Mouse (Mus musculus) midbrain, postnatal 0 days (tissue): ENCODE data around the gene Phf20. TPM values are rescaled to one million over a fixed set of nuclear protein-coding genes. Genes with fewer than 3 reads are reported as not detected.

ENCODE experiments used
- ATAC-seq: fragments of 200-750 bp; cut with Nextera tagmentation; 2 replicates; pipeline ENCODE4 v1.8.0; 2017; ENCODE audit warnings: moderate number of reproducible peaks, mild to moderate bottlenecking, moderate TSS enrichment, moderate library complexity; ENCODE audit not compliant: low FRiP score
- DNase-seq: peaks from one replicate; pipeline ENCODE4 v3.0.0-alpha.2; 2015; ENCODE audit warnings: low spot score
- H3K27ac ChIP-seq: fragments of 300-500 bp; sonication (generic); 2 replicates; pipeline ENCODE4 v1.5.1; 2014; ENCODE audit warnings: low read depth, mild to moderate bottlenecking, low read length, mixed read lengths
- H3K27me3 ChIP-seq: fragments of 300-500 bp; sonication (generic); 2 replicates; pipeline ENCODE4 v1.6.1; 2014; ENCODE audit warnings: low read length, control low read depth, mixed read lengths; ENCODE audit not compliant: insufficient read depth
- H3K36me3 ChIP-seq: fragments of 300-500 bp; sonication (generic); 2 replicates; pipeline ENCODE4 v1.6.1; 2014; ENCODE audit warnings: low read length, control low read depth, mixed read lengths; ENCODE audit not compliant: insufficient read depth
- H3K4me1 ChIP-seq: fragments of 300-500 bp; sonication (generic); 2 replicates; pipeline ENCODE4 v1.6.1; 2014; ENCODE audit warnings: mild to moderate bottlenecking, control low read depth, antibody characterized with exemption, low read length, mixed read lengths; ENCODE audit not compliant: insufficient read depth
- H3K4me2 ChIP-seq: fragments of 300-500 bp; sonication (generic); 2 replicates; pipeline ENCODE4 v1.6.1; 2014; ENCODE audit warnings: low read depth, mild to moderate bottlenecking, low read length, mixed read lengths; ENCODE audit not compliant: poor library complexity, severe bottlenecking
- H3K4me3 ChIP-seq: fragments of 300-500 bp; sonication (generic); 2 replicates; pipeline ENCODE4 v1.5.1; 2014; ENCODE audit warnings: low read depth, mild to moderate bottlenecking, low read length, moderate library complexity
- H3K9ac ChIP-seq: fragments of 300-500 bp; sonication (generic); replicated peaks from 2 replicates; pipeline ENCODE4 v1.6.1; 2014; ENCODE audit warnings: mild to moderate bottlenecking, low read length, moderate library complexity, mixed read lengths; ENCODE audit not compliant: poor library complexity, severe bottlenecking
- H3K9me3 ChIP-seq: fragments of 300-500 bp; sonication (generic); 2 replicates; pipeline ENCODE4 v1.6.1; 2016; ENCODE audit warnings: low read length, control low read depth
- CTCF ChIP-seq: IDR thresholded peaks from 2 replicates; pipeline ENCODE4 v1.5.1; 2016; ENCODE audit warnings: antibody characterized with exemption, mild to moderate bottlenecking
- WGBS: fragments of 180-500 bp; shearing (Covaris S2); extraction: QIAGEN DNeasy Blood & Tissue Kit; methylation state at CpG from one replicate; pipeline ENCODE4 v1.1.7; 2014; 5-methylcytosine and 5-hydroxymethylcytosine counted together
- polyA plus RNA-seq: library from polyadenylated mRNA; unstranded; fragments of >200 nt; fragmentation: Nextera tagmentation; extraction: Ambion mirVana; gene quantifications from 2 replicates; pipeline ENCODE4 v1.2.1, GENCODE M21; 2015
- total RNA-seq: library from RNA; depleted of rRNA; stranded (reverse); fragments of >200 nt; gene quantifications from 2 replicates; pipeline ENCODE4 v1.2.3, GENCODE M21; 2014

The Phf20 gene
- total and polyA plus RNA-seq, 2 experiments from 2014 or later = 27.6 to 116 TPM

DNA sequence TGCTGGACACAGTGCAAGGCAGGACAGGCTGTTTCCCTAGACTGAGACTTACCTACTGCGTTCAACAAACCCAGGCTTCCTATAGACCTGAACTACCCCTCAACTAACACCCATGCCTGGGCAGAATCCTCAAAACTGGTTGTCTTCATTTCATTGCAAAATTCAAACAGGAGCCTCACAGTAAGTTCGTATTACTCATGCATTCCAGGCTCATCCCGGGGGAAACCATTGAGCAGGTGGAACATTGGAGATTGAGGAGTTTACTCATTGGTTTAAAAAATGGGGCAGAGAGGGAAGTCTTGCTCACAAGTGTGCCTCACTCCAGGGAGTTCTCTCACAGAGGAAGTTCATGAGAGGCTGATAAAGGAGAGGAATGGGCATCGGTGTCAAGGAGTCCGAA, 114.2 kb downstream of the Phf20 start:
- ATAC-seq (no peak), DNase-seq (no peak)
- Histone ChIP-seq H3K27me3 (no peaks in the 10 kb centered on the region), H3K4me3 (no peak overlapping the region), H3K4me2 (no peak overlapping the region), H3K4me1 (no peaks in the 10 kb centered on the region), H3K9me3 (no peaks in the 10 kb centered on the region), H3K9ac (no peak overlapping the region), H3K27ac (no peak overlapping the region), H3K36me3 (peaks cover 2% of the 10 kb centered on the region; the same call in 1 of the 2 replicates)
- TF ChIP-seq CTCF = no peak
- WGBS = 94% methylated on average over 5 of the region's 5 CpGs

DNA sequence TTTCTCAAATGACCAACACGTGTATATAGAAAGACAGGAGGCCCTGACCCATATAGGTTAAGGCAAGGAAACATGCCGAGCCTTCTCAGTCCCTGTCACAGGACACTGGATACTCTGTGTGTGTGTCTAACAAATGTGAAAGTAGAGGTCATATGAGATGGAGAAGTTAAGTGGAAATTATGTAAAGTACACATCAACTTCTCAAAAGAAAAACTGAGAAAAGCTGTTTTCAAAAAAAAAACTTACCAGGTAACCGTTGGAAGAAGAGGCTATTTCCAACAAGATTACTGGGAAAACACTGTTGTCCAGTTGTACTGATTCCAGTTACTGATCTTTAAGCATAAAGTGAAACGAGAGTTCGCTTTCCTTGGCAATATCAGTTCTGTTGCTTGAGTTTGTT, 114.7 kb downstream of the Phf20 start:
- no peak for DNase-seq
- Histone ChIP-seq H3K9ac (no peak overlapping the region), H3K4me1 (no peaks in the 10 kb centered on the region), H3K36me3 (no peaks in the 10 kb centered on the region), H3K4me3 (peak overlapping the region; percentile 89), H3K9me3 (no peaks in the 10 kb centered on the region), H3K27me3 (no peaks in the 10 kb centered on the region), H3K4me2 (peak overlapping the region; percentile 77), H3K27ac (no peak overlapping the region; the same call in 1 of the 2 replicates)
- TF ChIP-seq CTCF = no peak
- WGBS = 89% methylated on average over 5 of the region's 5 CpGs
- ATAC-seq = no peak

DNA sequence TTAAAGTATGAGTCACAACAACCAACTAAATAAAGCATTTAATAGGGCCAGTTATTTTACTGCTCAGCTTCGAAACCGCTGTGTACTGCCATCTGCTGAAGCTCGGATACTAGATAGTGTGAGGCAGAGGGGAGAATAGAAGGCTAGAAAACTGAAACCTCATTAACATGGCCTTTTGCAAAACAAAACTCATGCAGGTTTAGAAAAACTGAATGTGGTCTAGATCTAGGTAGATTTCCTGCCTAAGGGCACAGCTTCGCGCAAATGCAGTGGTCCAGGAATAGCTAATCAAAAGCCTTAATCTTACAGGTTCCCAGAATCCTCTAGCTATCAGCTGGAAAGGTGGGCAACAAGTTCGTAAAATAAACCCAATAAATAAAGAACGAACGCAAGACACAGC, 115.2 kb downstream of the Phf20 start:
- no peaks in the 10 kb centered on the region for H3K4me1 ChIP-seq
- H3K27ac ChIP-seq = peak overlapping the region; percentile 97
- no peaks in the 10 kb centered on the region for H3K36me3 ChIP-seq
- H3K9me3 ChIP-seq = no peaks in the 10 kb centered on the region
- ATAC-seq (peak; percentile 12; the same call in 1 of the 2 replicates), DNase-seq (peak; percentile 51)
- H3K4me2 ChIP-seq = peak overlapping the region; percentile 77
- peak overlapping the region; percentile 89 for H3K4me3 ChIP-seq
- WGBS = 20% methylated on average over 8 of the region's 8 CpGs
- 0 out of 2 replicates have a peak, but pooled peaks have one; percentile 13 for TF ChIP-seq CTCF
- H3K9ac ChIP-seq = peak overlapping the region; percentile 93
- H3K27me3 ChIP-seq = no peaks in the 10 kb centered on the region

DNA sequence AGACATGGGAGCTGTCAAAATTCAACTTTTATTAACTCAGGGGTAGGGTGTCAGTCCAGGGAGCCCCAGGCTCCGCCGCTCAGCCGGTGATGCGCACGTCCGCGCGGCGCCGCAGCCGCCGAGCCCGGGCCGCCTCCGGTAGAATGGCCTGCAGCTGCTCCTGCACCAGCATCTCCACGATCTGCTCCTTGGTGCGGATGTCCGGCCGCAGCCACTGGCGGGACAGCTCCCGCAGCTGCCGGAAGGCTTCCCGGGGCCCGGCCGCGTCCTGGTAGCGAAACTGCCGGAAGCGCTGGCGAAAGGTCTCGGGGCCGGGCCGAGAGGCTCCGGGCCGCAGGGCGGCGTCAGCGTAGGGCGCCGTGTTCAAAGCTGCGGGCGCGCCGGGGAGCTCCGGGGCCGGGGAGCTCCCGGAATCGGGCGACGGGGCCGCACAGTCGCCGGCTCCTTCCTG, 115.6 kb downstream of the Phf20 start:
- Histone ChIP-seq H3K4me2 (peak overlapping the region; percentile 77), H3K4me1 (no peaks in the 10 kb centered on the region), H3K36me3 (no peaks in the 10 kb centered on the region), H3K4me3 (peak overlapping the region; percentile 89), H3K27me3 (no peaks in the 10 kb centered on the region), H3K9me3 (no peaks in the 10 kb centered on the region), H3K9ac (peak overlapping the region; percentile 93), H3K27ac (peak overlapping the region; percentile 97)
- TF ChIP-seq CTCF = no peak
- ATAC-seq = peak; percentile 70
- peak; percentile 17 for DNase-seq
- WGBS = under 1% methylated on average over 53 of the region's 53 CpGs

DNA sequence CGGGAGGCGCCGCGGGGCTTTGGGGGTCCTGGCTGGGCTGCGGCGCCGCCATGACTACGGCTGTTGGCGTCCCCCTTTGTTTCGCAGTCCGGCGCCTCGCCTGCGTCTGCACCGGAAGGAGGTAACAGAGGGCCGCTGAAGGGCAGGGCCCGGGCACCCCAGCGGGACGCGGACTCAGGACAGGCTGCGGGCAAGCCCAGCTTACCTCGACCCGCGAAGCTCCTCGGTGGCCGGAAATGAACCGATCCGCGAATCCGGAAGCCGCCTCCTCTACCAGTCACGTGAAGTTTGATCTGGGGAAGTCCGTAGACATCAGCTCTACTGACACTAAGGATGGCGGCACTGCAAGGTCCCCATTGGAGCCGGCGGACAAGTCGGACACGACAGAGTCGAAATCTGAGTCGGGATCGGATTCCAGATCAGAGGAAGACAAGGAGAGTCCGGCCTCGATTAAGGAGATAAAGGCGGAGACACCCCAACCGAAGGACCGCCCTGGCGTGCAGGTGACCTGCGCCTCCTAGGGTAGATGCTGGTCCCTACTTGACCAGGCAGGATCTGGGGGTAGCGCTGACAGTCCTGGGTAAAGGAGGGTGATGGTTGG, 116.1 kb downstream of the Phf20 start, which contains the start of the genes Cnbd2 and Scand1:
Gene Cnbd2 (plus strand): TSS at position 3 of the 601 bp plus-strand sequence.
Gene Scand1 (minus strand): TSS at position 408 of the 601 bp plus-strand sequence.
- 0% methylated on average over 48 of the region's 49 CpGs for WGBS
- H3K4me3 ChIP-seq = peak within 1 kb of the TSS; percentile 89
- peak; percentile 92 for ATAC-seq
- peak within 1 kb of the TSS; percentile 77 for H3K4me2 ChIP-seq
- H3K27me3 ChIP-seq = no peaks in the 10 kb centered on the region
- H3K36me3 ChIP-seq = no peaks in the 10 kb centered on the region
- peak within 1 kb of the TSS; percentile 93 for H3K9ac ChIP-seq
- peak; percentile 88 for DNase-seq
- TF ChIP-seq CTCF = peak; percentile 51
- no peaks in the 10 kb centered on the region for H3K9me3 ChIP-seq
- peak within 1 kb of the TSS; percentile 97 for H3K27ac ChIP-seq
- no peaks in the 10 kb centered on the region for H3K4me1 ChIP-seq

DNA sequence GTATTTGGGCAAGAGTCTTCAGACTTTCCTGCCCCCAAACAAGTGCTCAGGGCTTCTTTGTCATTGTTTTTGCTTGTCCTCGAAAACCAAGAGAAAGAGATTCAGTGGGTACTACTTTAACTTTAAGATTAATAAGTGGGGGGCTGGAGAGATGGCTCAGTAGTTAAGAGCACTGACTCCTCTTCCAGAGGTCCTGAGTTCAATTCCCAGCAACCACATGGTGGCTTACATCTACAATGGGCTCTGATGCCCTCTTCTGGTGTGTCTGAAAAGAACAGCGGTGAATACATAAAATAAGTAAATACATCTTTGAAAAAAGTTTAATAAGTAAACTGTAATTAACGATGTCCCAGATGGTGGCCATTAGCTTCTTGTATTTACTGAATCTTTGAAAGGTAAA, 116.9 kb downstream of the Phf20 start:
- Histone ChIP-seq H3K4me3 (peak overlapping the region; percentile 89), H3K27ac (peak overlapping the region; percentile 97; the same call in 1 of the 2 replicates), H3K9me3 (no peaks in the 10 kb centered on the region), H3K9ac (peak overlapping the region; percentile 93; the same call in 1 of the 2 replicates), H3K27me3 (no peaks in the 10 kb centered on the region), H3K36me3 (no peaks in the 10 kb centered on the region), H3K4me2 (peak overlapping the region; percentile 77), H3K4me1 (no peaks in the 10 kb centered on the region)
- TF ChIP-seq CTCF = peak; percentile 44
- WGBS = 56% methylated on average over 3 of the region's 3 CpGs
- no peak for ATAC-seq
- DNase-seq = no peak
